Mouse (Mus musculus) lung, postnatal 36 days (tissue): ENCODE measurements around the gene Ppp1r13b.

ENCODE experiments used
- DNase-seq: peaks from one replicate; pipeline ENCODE4 v3.0.0; 2022; ENCODE audit warnings: mixed read lengths

The Ppp1r13b gene

GRCm38 (mm10) chr12:111916514-111917217 lies 8.8 kb upstream of the Ppp1r13b start:
- no peak for DNase-seq

GRCm38 (mm10) chr12:111915781-111916180 lies 7.9 kb upstream of the Ppp1r13b start:
- DNase-seq = no peak

GRCm38 (mm10) chr12:111914031-111914430 lies 6.1 kb upstream of the Ppp1r13b start:
- no peak for DNase-seq

- DNase-seq = no peak
Observed at GRCm38 (mm10) chr12:111912802-111913201, 4.9 kb upstream of the Ppp1r13b start.

GRCm38 (mm10) chr12:111911796-111912195 lies 3.9 kb upstream of the Ppp1r13b start:
- no peak for DNase-seq

- DNase-seq = no peak
Observed at GRCm38 (mm10) chr12:111911171-111911760, 3.4 kb upstream of the Ppp1r13b start.

- DNase-seq = no peak
Observed at GRCm38 (mm10) chr12:111908997-111909550, 1.2 kb upstream of the Ppp1r13b start.

GRCm38 (mm10) chr12:111907421-111907891 lies 454 bp downstream of the Ppp1r13b start:
- DNase-seq = peak; percentile 77

GRCm38 (mm10) chr12:111906309-111906875 lies 1.5 kb downstream of the Ppp1r13b start:
- DNase-seq = no peak

GRCm38 (mm10) chr12:111902488-111902887 lies 5.4 kb downstream of the Ppp1r13b start:
- DNase-seq = no peak

GRCm38 (mm10) chr12:111901105-111901875 lies 6.6 kb downstream of the Ppp1r13b start:
- DNase-seq = no peak

- no peak for DNase-seq
Observed at GRCm38 (mm10) chr12:111899646-111900045, 8.3 kb downstream of the Ppp1r13b start.

GRCm38 (mm10) chr12:111898686-111899085 lies 9.2 kb downstream of the Ppp1r13b start:
- no peak for DNase-seq

GRCm38 (mm10) chr12:111896908-111897661 lies 10.8 kb downstream of the Ppp1r13b start:
- peak; percentile 93 for DNase-seq

- peak; percentile 90 for DNase-seq
Observed at GRCm38 (mm10) chr12:111894082-111894481, 13.8 kb downstream of the Ppp1r13b start.

- no peak for DNase-seq
Observed at GRCm38 (mm10) chr12:111892981-111893380, 14.9 kb downstream of the Ppp1r13b start.

GRCm38 (mm10) chr12:111891800-111892199 lies 16.1 kb downstream of the Ppp1r13b start:
- no peak for DNase-seq

- peak; percentile 59 for DNase-seq
Observed at GRCm38 (mm10) chr12:111889251-111889650, 18.7 kb downstream of the Ppp1r13b start.

- DNase-seq = no peak
Observed at GRCm38 (mm10) chr12:111888303-111888864, 19.5 kb downstream of the Ppp1r13b start.

GRCm38 (mm10) chr12:111887005-111887404 lies 20.9 kb downstream of the Ppp1r13b start:
- no peak for DNase-seq

GRCm38 (mm10) chr12:111882852-111883251 lies 25.1 kb downstream of the Ppp1r13b start:
- no peak for DNase-seq

GRCm38 (mm10) chr12:111882022-111882421 lies 25.9 kb downstream of the Ppp1r13b start:
- DNase-seq = no peak
